Mouse (Mus musculus) heart, postnatal 14 days (tissue): ENCODE results near the gene Rab3ip. TPM values are rescaled to one million over a fixed set of nuclear protein-coding genes. Genes with fewer than 3 reads are reported as not detected.

ENCODE experiments used
- DNase-seq, 2 experiments: peaks; one replicate each; pipeline ENCODE4 v3.0.0; 2021 to 2022
- intact Hi-C: fragments of 180-260 bp; cut with DNase I; formaldehyde crosslinking; loops from one replicate; pipeline ENCODE4 v1.15.1; 2025
- total RNA-seq, 2 experiments: library from RNA; stranded (reverse); gene quantifications; 2 replicates each; pipeline ENCODE4 v1.2.3; 2021

Rab3ip gene
- total RNA-seq, 2 experiments from 2014 or later, result 78.8 to 87.1 TPM

GRCm38 (mm10) chr10:116923651-116924495, 26.7 kb downstream of the Rab3ip start:
- intact Hi-C loops, result no loop called here
- DNase-seq, result no peak

DNA sequence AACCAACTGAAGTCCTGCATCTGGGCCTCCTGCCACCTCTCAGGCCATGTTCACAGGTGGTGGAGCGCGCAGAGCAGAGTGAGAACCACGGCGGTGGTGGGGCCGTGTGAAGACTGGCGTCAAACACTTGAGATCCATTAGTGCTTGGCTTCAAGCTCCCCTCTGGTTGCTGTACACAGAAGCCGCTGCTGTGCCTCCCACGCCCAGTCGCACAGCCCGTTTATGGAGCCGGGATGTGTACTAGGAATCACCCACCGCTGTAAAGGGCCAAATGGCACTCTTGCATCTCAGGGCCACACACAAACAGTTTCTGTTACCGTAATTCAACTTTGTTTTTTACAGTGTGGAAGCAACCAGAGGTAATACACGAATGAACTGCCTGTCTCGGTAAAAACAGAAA, 28.4 kb downstream of the Rab3ip start:
- intact Hi-C loops, result no loop called here
- no peak for DNase-seq

DNA sequence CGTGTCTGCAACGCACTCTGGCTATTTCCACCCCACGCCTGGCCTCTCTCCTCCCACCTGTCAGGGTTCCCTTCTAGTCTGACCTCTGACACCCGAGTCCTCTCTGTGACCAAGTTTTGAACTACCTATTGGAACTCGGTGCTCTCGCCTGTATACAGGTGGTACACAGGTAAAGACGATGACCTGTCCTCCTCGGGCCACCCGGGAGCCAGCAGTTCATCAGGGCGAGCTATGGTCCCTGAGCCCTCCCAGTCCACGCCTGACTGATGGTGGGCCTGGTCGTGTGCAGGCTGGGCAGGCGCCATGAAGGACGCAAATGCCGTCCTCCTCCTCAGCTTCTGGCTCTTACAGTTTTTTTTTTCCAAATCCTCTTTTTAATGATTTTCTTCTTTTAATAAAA, 29.2 kb downstream of the Rab3ip start:
- intact Hi-C loops, result no loop called here
- no peak for DNase-seq

DNA sequence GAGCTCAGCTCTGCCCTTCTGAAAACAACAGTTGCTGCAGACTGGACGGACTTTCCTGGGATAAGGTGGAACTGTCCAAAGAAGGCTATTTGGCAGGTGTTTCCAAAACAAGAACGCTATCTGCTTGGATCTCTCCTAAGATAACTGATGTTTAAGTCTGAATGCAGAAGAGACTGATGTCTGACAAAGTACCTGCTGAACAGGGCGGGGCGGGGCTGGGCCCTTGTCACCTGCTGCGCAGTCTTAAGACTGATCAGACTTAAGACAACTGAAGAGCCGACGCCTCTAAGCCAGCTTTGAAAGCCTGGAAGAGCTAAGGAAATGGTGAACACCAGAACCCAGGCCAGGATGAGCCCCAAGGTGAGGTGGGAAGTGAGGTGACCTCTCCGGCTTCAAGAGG, 29.9 kb downstream of the Rab3ip start:
- DNase-seq, result no peak
- intact Hi-C loops, result no loop called here

DNA sequence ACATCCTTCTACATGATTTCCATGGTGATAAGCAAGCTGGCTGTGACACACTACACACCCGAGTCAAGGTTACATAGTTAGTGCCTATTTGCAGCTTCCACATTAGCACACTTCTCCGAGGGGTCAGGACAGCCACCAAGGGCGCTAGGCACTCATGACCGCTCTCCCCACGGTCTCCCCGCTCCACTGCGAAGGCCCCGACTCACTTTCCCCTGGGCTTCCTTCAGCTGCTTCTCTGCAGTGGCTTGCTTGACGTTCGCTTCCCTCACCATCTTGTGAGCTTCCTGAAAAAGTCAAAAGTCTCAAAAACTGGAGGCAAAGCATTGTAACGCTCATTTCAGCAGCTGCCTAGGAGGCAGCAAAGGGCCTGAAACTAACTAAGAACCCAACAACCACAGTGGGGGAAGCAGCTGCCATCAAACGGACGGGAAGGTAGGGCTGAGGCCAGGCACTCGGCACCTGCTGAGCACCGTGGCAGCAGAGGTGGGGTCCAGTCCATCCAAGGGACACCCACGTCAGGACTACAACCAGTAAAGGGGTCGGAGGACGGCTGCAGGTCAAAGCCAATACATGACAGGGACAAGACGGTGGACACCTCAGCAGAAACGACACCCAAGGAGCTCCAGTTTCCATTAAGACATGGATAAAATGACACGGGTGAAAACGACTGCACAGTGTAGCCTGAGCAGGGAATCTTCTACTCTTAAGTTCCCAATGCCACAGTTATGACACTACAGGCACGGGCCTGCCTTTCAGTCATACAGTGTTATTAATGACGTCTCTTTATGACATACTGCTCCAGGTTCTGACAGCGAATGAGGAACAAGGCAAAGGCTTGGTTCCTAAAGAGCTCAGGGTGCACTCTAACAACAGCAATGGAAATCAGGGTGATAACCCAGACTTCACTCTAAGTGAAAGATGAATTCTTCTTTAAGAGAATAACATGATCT, 30.9 kb downstream of the Rab3ip start:
- intact Hi-C loops, result no loop called here
- no peak for DNase-seq

DNA sequence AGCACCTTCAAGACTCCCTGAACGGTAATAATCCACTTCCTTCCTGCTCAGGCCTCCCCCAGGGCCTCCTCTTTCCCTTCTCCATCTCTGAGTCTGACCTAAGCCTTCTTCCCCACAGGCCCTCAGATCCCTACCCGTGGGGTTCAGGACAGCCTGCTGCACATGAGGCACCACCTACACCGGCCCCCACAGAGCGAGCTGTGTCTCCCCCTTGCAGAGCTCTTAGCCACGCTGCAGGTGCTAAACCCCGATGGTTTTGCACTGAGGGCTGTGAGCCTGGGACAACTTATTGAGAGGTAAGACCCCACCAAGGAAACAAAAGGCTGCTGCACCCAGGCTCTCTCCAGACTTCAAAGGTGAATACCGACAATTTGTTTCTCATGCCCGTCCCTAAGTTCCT, 34.0 kb downstream of the Rab3ip start:
- intact Hi-C loops, result no loop called here
- no peak for DNase-seq

DNA sequence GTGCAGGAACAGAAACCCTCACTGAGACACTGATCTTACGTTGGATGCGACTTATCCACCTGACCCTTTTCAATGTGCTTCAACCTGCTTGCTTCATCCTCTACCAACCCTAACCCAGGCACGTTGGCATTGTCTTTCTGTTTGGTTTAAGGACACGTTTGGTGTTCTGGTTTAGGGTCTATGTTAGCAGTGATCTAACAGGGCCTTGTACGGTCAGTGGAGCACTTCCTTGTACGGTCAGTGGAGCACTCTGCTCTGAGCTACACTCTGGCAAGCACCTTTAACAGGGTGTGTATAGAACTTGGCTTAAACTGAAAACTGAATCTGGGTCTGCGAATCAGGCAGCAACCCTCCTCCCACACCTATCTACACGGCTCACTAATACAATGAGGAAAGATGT, 35.3 kb downstream of the Rab3ip start:
- no peak for DNase-seq
- intact Hi-C loops, result no loop called here

DNA sequence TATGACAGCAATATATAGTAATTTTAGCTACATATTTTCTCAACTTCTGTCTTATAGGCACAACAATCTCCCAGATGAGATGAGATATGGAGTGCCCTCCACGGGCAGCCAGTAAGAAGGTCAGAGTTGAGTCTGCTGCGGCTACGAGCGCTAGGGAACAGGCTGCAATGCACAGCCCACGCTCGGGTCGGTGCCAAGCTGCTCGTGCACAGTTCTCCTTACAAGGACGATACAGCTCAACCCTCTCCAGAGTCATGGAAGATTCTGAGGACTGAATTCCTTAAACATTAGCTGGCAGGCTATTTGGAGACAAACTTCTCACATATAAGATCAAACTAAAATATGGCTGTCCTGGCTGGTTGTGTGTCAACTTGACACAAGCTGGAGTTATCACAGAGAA, 36.0 kb downstream of the Rab3ip start:
- peak in 1 of 2 experiments; percentile 9 for DNase-seq
- intact Hi-C loops, result no loop called here

DNA sequence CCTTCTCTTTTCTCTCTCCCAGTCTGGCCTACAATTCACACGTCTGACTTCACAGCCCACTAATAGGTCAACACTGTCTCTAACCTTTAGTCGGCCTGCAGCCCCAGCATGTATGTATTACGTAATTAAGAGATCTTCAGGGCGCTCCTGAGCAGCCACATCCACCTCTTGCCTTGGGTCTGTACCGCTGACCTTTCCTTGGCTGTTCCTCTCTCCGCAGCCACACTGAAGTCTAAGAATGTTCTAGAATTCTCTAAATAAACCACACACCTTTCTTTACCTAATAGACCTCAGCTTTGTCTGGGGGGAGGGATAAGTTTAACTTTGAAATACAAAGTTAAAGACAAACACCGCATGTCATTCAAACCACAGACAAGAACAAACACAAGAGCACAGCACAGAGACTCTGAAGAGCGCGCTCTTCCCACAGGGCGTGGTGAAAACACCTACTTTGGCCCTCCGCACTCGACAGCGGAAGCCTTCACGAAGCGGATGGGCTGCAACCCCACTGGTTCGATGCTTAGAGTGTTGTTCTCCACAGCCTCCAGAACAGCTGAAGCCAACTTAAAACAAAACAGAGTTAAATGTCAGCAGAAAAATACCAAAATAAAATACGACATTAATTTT, 36.8 kb downstream of the Rab3ip start:
- no peak for DNase-seq
- intact Hi-C loops, result no loop called here

GRCm38 (mm10) chr10:116912850-116913249, 37.7 kb downstream of the Rab3ip start:
- intact Hi-C loops, result no loop called here
- DNase-seq, result no peak

DNA sequence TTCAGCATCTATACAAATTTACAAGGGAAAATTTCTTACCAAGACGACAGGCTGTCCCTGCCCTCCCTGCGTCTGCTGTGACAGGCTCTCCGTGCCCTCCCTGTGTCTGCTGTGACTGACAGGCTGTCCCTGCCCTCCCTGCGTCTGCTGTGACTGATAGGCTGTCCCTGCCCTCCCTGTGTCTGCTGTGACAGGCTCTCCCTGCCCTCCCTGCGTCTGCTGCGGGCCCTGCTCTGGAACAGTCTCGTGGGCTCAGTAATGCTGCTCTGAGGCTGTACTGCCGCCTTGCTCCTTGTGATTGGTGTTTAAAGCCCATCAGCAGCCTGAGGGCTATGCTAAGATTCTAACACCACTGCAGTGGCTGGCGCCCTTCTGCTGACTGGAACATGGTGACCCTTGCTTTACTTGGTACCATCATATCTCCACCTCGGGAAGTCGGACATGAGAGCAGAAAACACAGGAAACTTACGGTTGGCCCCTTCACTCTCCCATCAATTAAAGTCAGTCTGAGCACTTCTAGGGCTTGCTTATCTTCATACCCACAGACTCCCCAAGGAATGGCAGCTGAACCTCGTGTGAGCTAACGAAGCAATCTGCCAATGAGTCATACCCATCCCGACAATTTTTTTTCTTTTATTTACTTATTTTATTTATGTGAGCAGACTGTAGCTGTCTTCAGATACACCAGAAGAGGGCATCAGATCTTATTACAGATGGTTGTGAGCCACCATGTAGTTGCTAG, 41.5 kb downstream of the Rab3ip start:
- DNase-seq, result no peak
- intact Hi-C loops, result no loop called here

DNA sequence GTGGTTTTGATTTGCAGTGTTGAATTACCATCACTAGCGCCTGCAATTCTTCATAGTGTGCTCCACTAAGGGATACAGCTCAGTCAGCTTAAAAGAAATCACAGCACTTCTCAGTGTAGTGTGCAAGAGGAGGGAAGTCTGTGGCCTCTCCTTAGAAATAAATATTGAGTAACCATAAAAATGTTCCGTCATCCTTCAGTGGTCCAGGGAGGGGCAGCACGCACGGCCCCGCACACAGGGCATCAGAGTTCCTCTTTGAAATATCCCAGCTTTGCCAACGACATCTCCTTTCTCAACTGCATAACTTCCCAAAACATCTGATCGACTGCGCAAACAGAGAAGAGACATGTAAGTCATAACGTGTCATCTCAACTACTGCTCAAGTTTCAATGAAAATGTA, 43.8 kb downstream of the Rab3ip start:
- DNase-seq, result no peak
- intact Hi-C loops, result no loop called here

DNA sequence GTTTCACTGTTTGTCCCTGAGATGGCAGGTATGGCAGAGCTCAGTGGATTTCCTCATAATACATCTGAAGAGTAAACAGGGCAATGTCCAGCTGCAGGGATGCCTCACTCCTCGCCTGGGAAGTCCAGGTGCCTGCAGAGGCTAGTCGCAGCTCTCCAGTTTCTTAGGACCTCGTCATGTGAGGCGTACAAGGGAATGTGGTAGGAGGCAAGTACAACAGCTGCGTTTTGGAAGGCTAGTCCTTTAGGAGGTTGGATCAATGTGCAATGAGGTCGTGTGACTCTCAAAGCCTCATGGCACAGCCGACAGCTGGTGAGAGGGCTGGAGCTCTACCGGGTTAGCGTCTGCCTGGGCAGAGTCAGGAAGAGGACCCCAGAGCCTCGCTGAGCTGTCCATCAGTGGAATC, 46.1 kb downstream of the Rab3ip start:
- DNase-seq, result no peak
- intact Hi-C loops, result no loop called here

DNA sequence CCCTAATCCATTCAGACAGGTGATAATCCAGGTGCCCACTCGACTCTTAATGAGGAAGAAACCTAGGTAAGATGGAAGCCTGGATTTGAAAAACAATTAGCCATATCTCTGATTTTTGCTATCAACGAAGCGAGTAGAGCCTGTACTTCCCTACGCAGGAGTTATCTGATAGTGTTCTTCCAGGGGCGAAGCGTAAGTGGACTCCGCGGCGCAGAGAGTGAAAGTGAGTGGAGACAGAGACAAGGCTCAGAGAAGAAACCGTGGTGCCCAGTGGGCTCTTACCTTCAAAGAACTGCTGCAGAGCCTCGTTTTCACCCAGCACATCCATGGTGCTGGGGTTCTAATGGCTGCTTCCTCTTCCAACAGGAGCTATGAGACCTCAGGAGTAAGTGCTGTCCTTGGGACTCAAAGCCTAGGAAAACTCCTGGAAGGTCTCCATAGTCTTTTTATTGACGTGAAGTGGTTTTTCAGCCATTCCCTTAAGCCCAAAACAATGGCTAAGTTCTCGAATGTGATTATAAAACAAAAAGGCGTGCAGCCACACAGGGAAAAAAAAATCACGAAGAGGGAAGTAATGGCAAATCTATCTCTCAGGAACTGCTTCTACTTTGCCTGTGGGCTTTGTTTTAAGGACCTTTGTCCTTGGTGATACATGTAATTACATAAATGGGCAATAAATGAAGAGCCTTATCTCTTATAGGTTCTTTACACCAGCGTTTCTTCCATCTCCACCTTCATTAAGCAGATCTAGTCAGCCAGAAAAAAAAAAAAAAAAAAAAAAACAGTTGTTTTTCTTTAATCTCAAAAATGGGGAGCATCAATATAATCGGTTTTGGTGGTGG, 54.0 kb downstream of the Rab3ip start, which contains the start of gene Myrfl:
Gene Myrfl (minus strand): TSS at position 584 of the 842 bp plus-strand sequence.
- no peak for DNase-seq
- intact Hi-C loops, result no loop called here

DNA sequence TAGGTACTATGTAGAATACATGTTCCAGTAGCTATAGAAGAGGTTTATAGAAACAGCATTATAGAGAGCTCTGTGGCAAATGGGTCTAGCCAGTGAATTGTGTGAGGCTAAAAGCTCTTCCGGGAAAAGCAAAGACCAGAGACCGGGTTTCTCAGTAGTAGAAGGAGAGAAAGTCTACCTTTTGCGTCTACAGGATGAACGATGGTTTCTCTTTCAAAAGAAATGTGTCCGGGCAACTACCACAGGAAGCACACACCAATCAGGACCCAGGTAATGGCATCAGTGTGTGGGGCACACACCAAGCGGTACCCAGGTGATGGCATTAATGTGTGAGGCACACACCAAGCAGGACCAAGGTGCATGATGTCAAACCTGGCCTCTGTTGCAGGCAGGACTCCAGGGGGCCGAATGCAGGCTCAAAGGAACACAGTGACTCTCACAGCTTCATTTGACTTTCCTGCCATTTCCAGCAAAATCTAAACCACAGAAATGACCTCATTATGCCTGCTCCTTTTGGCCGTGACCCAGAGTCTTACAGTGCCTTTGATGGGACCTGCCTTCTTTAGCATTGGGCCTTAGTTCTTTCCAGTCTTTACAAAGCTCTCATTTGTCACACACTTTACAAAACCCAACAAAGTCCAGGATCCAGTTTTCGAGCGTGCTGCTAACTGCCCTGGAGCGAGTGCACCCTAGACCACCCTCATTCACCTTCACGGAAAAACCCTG, 55.3 kb downstream of the Rab3ip start:
- no peak for DNase-seq
- intact Hi-C loops, result no loop called here

DNA sequence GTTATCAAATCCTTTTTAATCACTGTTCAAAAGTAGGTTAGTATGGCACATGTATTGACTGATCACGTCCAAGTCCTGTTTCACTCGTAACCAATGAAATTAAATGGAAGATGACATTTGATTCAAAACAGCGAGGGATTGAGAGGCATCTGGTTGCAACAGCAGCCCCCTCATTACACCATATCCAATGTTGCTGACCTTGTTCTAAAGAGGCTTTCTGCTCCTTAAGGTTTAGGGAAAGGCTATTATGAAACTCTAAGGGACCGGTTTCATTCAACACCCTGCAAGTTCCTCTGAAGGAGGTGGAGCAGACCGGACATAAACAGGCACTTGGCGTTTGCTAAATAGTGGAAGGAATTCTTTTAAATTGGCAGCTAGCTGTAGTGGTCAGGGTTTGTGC, 56.0 kb downstream of the Rab3ip start:
- no peak for DNase-seq
- intact Hi-C loops, result loop anchor here (5.0 kb wide), 1 partner anchor 562 kb away; no protein-coding TSS in a partner anchor

DNA sequence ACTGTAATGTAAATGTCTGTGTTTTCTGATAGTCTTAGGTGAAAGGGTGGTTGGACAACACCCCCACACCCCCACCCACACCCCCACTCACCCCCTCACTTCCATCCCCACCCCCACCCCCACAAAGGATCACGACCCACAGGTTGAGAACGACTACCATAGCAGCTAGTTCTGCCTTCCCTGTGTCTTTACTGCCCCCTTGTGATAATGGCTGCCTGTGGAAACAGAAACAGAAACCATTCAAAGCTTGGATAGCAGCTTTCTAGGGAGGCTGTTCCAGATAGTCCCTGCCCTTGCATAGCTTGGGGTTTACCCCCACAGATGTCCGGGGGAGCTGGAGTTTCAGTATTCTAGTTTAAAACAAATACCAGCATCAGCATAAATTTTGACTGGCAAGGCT, 56.8 kb downstream of the Rab3ip start:
- DNase-seq, result peak in 1 of 2 experiments; percentile 53
- intact Hi-C loops, result loop anchor here (5.0 kb wide), 1 partner anchor 561 kb away; no protein-coding TSS in a partner anchor

GRCm38 (mm10) chr10:116890587-116890986, 60.0 kb downstream of the Rab3ip start:
- intact Hi-C loops, result loop anchor here (5.0 kb wide), 1 partner anchor 558 kb away; no protein-coding TSS in a partner anchor

More at GRCm38 (mm10) chr10:116890587-116890986, 60.0 kb downstream of the Rab3ip start:
- DNase-seq, result no peak
